Mouse (Mus musculus): ENCODE results near the gene Baiap2. TPM values are rescaled to one million over a fixed set of nuclear protein-coding genes. Genes with fewer than 3 reads are reported as not detected.

Baiap2 gene
- polyA plus RNA-seq, 1 experiment from 2014 or later, result 12.0 TPM

MicroRNA genes within 50 kb of the gene (microRNA counts, 519-probe panel; counts per million panel counts)
- microRNA mmu-miR-338-3p (2,665 counts per million, percentile 70 among the panel's probes with 10 or more counts), microRNA mmu-miR-338-5p (2,089 counts per million, percentile 49 among the panel's probes with 10 or more counts)

Other genes with a start within 250 kb of the Baiap2 start
- gene Chmp6, start 29.3 kb upstream of the Baiap2 start, polyA plus RNA-seq (2015; fragmentation: Nextera tagmentation; extraction: Ambion mirVana), result 88.0 and 91.1 TPM in 2 replicates
- 3.1 and 3.4 TPM in 2 replicates for gene Aatk, start 104.4 kb downstream of the Baiap2 start, polyA plus RNA-seq (2015; fragmentation: Nextera tagmentation; extraction: Ambion mirVana)
- 14.2 and 19.7 TPM in 2 replicates for gene Cep131, start 144.1 kb downstream of the Baiap2 start, polyA plus RNA-seq (2015; fragmentation: Nextera tagmentation; extraction: Ambion mirVana)
- 15.4 and 17.7 TPM in 2 replicates for gene Tepsin, start 156.0 kb downstream of the Baiap2 start, polyA plus RNA-seq (2015; fragmentation: Nextera tagmentation; extraction: Ambion mirVana)
- gene Ndufaf8, start 156.2 kb downstream of the Baiap2 start, polyA plus RNA-seq (2015; fragmentation: Nextera tagmentation; extraction: Ambion mirVana), result 90.8 and 109 TPM in 2 replicates
- gene Slc38a10, start 208.6 kb downstream of the Baiap2 start, polyA plus RNA-seq (2015; fragmentation: Nextera tagmentation; extraction: Ambion mirVana), result 81.8 and 88.2 TPM in 2 replicates